Mouse (Mus musculus) bone marrow macrophage, adult 2 months (primary cell): Measurements from ENCODE around the gene Zfp759.

Source experiments
- CTCF ChIP-seq: IDR thresholded peaks from 2 replicates; pipeline ENCODE4 v1.5.1; 2012; ENCODE audit warnings: low read depth, mild to moderate bottlenecking, low read length, moderate library complexity
- POLR2A ChIP-seq: IDR thresholded peaks from 2 replicates; pipeline ENCODE4 v1.6.1; 2012; ENCODE audit warnings: mild to moderate bottlenecking, low read depth, low read length, borderline replicate concordance

DNA sequence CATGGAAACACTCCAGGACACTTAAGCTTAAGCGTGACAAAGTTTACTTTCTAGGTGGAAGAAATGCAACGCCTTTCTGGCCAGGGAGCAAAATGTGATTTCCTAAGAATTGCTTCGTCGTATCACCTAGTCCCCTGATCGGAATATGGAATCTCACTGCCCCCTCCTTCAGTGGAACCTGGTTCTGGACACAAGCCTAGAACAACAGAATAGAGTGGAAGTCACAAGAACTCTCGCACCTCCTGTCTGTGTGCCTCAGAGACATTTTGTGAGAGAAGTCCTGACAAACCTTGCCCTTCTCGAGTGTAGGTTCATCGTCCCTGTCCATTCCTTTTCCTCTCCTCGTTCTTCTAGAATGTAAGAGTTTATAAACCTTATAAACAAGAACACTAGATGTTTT is 13.8 kb upstream of the Zfp759 start:
- TF ChIP-seq CTCF (no peak), POLR2A (no peak)
